Mouse (Mus musculus) neural tube, embryonic 12.5 days (tissue): ENCODE measurements around the gene Rpl14. TPM values are rescaled to one million over a fixed set of nuclear protein-coding genes. Genes with fewer than 3 reads are reported as not detected.

Source experiments
- ATAC-seq: fragments of 200-750 bp; cut with Nextera tagmentation; 2 replicates; pipeline ENCODE4 v1.8.0; 2017; ENCODE audit warnings: low read depth, mild to moderate bottlenecking, moderate TSS enrichment, moderate library complexity; ENCODE audit not compliant: low FRiP score
- H3K27ac ChIP-seq: fragments of 300-500 bp; sonication (generic); 2 replicates; pipeline ENCODE4 v1.5.1; 2016
- H3K27me3 ChIP-seq: fragments of 300-500 bp; sonication (generic); replicated peaks from 2 replicates; pipeline ENCODE4 v1.6.1; 2016; ENCODE audit warnings: mild to moderate bottlenecking
- H3K36me3 ChIP-seq: fragments of 300-500 bp; sonication (generic); 2 replicates; pipeline ENCODE4 v1.6.1; 2016; ENCODE audit warnings: mild to moderate bottlenecking
- H3K4me1 ChIP-seq: fragments of 300-500 bp; sonication (generic); 2 replicates; pipeline ENCODE4 v1.6.1; 2016
- H3K4me2 ChIP-seq: fragments of 300-500 bp; sonication (generic); replicated peaks from 2 replicates; pipeline ENCODE4 v1.6.1; 2016; ENCODE audit warnings: mild to moderate bottlenecking
- H3K4me3 ChIP-seq: fragments of 300-500 bp; sonication (generic); 2 replicates; pipeline ENCODE4 v1.5.1; 2016
- H3K9ac ChIP-seq: fragments of 300-500 bp; sonication (generic); 2 replicates; pipeline ENCODE4 v1.6.1; 2016; ENCODE audit warnings: mild to moderate bottlenecking
- H3K9me3 ChIP-seq: fragments of 300-500 bp; sonication (generic); 2 replicates; pipeline ENCODE4 v1.6.1; 2016; ENCODE audit warnings: mild to moderate bottlenecking
- WGBS: fragments of 180-500 bp; shearing (Covaris S2); methylation state at CpG from one replicate; pipeline ENCODE4 v1.1.7; 2016; 5-methylcytosine and 5-hydroxymethylcytosine counted together
- polyA plus RNA-seq: library from polyadenylated mRNA; unstranded; fragments of >200 nt; fragmentation: Nextera tagmentation; extraction: Ambion mirVana; gene quantifications from 2 replicates; pipeline ENCODE4 v1.2.1, GENCODE M21; 2016

The Rpl14 gene
- polyA plus RNA-seq, 1 experiment from 2014 or later, result 558 TPM

GRCm38 (mm10) chr9:120620409-120620745 is 49.1 kb downstream of the Rpl14 start:
- Histone ChIP-seq H3K36me3 (no peaks in the 10 kb centered on the region), H3K27ac (no peak overlapping the region), H3K4me2 (peak overlapping the region; percentile 57; the same call in 1 of the 2 replicates), H3K4me1 (peaks cover 20% of the 10 kb centered on the region), H3K27me3 (no peaks in the 10 kb centered on the region; the same call in 1 of the 2 replicates), H3K4me3 (no peak overlapping the region), H3K9me3 (peaks cover 14% of the 10 kb centered on the region), H3K9ac (no peak overlapping the region)
- 36% methylated on average over 4 of the region's 4 CpGs for WGBS
- ATAC-seq, result no peak

Other genes starting within 250 kb of the Rpl14 start
- 299 and 318 TPM in 2 replicates for gene Eif1b, start 79.2 kb upstream of the Rpl14 start, polyA plus RNA-seq
- 0.24 and 0.41 TPM in 2 replicates for gene Entpd3, start 31.6 kb upstream of the Rpl14 start, polyA plus RNA-seq